Mouse (Mus musculus): ENCODE results near the gene Clpp. TPM values are rescaled to one million over a fixed set of nuclear protein-coding genes. Genes with fewer than 3 reads are reported as not detected.

The Clpp gene
- polyA plus RNA-seq, 2 experiments: 139 to 150 TPM

GRCm38 (mm10) chr17:57012245-57012795, 22.2 kb downstream of the Clpp start:
- Histone ChIP-seq H3K9ac (ENCODE audit: low read depth, low read length, severe bottlenecking) (no peak overlapping the region), H3K27ac (replicated peaks; ENCODE audit: low read depth, low read length) (peak overlapping the region; percentile 91), H3K9me3 (ENCODE audit: control insufficient read depth, low read length) (no peaks in the 10 kb centered on the region), H3K4me1 (ENCODE audit: control insufficient read depth, insufficient read depth, low read length) (peaks cover 7% of the 10 kb centered on the region), H3K4me2 (replicated peaks; ENCODE audit: low read depth, low read length, severe bottlenecking) (peak overlapping the region; percentile 79), H3K36me3 (ENCODE audit: control insufficient read depth, insufficient read depth, low read length) (peaks cover 16% of the 10 kb centered on the region), H3K27me3 (ENCODE audit: control insufficient read depth, insufficient read depth, low read length) (no peaks in the 10 kb centered on the region), H3K4me3 (replicated peaks; ENCODE audit: low read length) (peak overlapping the region; percentile 75)
- DNase-seq (ENCODE audit: low spot score) (no peak), ATAC-seq (ENCODE audit: low FRiP score, low read depth) (no peak)
- no peak for TF ChIP-seq POLR2A (IDR thresholded peaks at IDR 0.05; ENCODE audit: borderline replicate concordance, extremely low read depth, insufficient read depth, insufficient read length)
- 80% methylated on average over 13 of the region's 13 CpGs for WGBS

GRCm38 (mm10) chr17:57019693-57020092, 29.6 kb downstream of the Clpp start:
- 89% methylated on average over 2 of the region's 2 CpGs for WGBS
- Histone ChIP-seq H3K4me1 (ENCODE audit: control insufficient read depth, insufficient read depth, low read length) (no peaks in the 10 kb centered on the region), H3K4me3 (replicated peaks; ENCODE audit: low read length) (no peak overlapping the region), H3K4me2 (replicated peaks; ENCODE audit: low read depth, low read length, severe bottlenecking) (no peak overlapping the region), H3K27me3 (ENCODE audit: control insufficient read depth, insufficient read depth, low read length) (no peaks in the 10 kb centered on the region), H3K27ac (replicated peaks; ENCODE audit: low read depth, low read length) (no peak overlapping the region), H3K9ac (ENCODE audit: low read depth, low read length, severe bottlenecking) (no peak overlapping the region), H3K9me3 (ENCODE audit: control insufficient read depth, low read length) (no peaks in the 10 kb centered on the region), H3K36me3 (ENCODE audit: control insufficient read depth, insufficient read depth, low read length) (peaks cover 46% of the 10 kb centered on the region)
- DNase-seq (ENCODE audit: low spot score): no peak
- no peak for TF ChIP-seq POLR2A (IDR thresholded peaks at IDR 0.05; ENCODE audit: borderline replicate concordance, extremely low read depth, insufficient read depth, insufficient read length)
- no peak for ATAC-seq (ENCODE audit: low FRiP score, low read depth)

- Histone ChIP-seq H3K9ac (ENCODE audit: low read depth, low read length, severe bottlenecking) (no peak overlapping the region), H3K27me3 (ENCODE audit: control insufficient read depth, insufficient read depth, low read length) (no peaks in the 10 kb centered on the region), H3K36me3 (ENCODE audit: control insufficient read depth, insufficient read depth, low read length) (peaks cover 59% of the 10 kb centered on the region), H3K4me1 (ENCODE audit: control insufficient read depth, insufficient read depth, low read length) (no peaks in the 10 kb centered on the region), H3K9me3 (ENCODE audit: control insufficient read depth, low read length) (no peaks in the 10 kb centered on the region), H3K4me3 (replicated peaks; ENCODE audit: low read length) (no peak overlapping the region), H3K4me2 (replicated peaks; ENCODE audit: low read depth, low read length, severe bottlenecking) (no peak overlapping the region), H3K27ac (replicated peaks; ENCODE audit: low read depth, low read length) (no peak overlapping the region)
- 90% methylated on average over 5 of the region's 5 CpGs for WGBS
- DNase-seq (ENCODE audit: low spot score) (no peak), ATAC-seq (ENCODE audit: low FRiP score, low read depth) (no peak)
- TF ChIP-seq POLR2A (IDR thresholded peaks at IDR 0.05; ENCODE audit: borderline replicate concordance, extremely low read depth, insufficient read depth, insufficient read length): no peak
Measured at GRCm38 (mm10) chr17:57020960-57021359, 30.9 kb downstream of the Clpp start.

- peaks cover 14% of the 10 kb centered on the region for H3K4me1 ChIP-seq (ENCODE audit: control insufficient read depth, insufficient read depth, low read length)
- H3K9me3 ChIP-seq (ENCODE audit: control insufficient read depth, low read length): no peaks in the 10 kb centered on the region
- WGBS: 93% methylated on average over 4 of the region's 4 CpGs
- ATAC-seq (ENCODE audit: low FRiP score, low read depth): no peak
- H3K4me3 ChIP-seq (replicated peaks; ENCODE audit: low read length): no peak overlapping the region
- H3K27ac ChIP-seq (replicated peaks; ENCODE audit: low read depth, low read length): no peak overlapping the region
- H3K9ac ChIP-seq (ENCODE audit: low read depth, low read length, severe bottlenecking): no peak overlapping the region
- peaks cover 63% of the 10 kb centered on the region for H3K36me3 ChIP-seq (ENCODE audit: control insufficient read depth, insufficient read depth, low read length)
- H3K27me3 ChIP-seq (ENCODE audit: control insufficient read depth, insufficient read depth, low read length): no peaks in the 10 kb centered on the region
- TF ChIP-seq POLR2A (IDR thresholded peaks at IDR 0.05; ENCODE audit: borderline replicate concordance, extremely low read depth, insufficient read depth, insufficient read length): no peak
- no peak overlapping the region for H3K4me2 ChIP-seq (replicated peaks; ENCODE audit: low read depth, low read length, severe bottlenecking)
- DNase-seq (ENCODE audit: low spot score): no peak
Measured at GRCm38 (mm10) chr17:57027471-57027870, 37.4 kb downstream of the Clpp start.

DNA sequence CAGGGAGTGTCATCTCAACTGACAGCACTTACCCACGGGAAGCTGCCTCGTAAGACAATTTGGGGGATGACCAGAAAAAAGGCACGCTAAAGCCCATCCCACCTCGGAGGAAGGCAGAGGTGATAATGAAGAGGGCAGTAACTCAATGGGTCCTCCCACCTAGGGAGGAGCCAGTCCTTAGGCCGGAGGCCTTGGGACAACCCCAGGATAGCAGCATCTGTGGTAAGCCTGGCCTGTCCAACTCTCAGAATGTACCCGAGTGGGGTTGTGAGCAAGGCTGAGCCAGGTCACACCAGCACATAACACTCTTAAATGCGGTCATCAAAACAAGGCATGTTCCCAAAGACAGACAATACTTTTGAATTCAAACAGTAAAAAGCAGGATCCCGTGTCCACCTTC, 39.6 kb downstream of the Clpp start:
- no peaks in the 10 kb centered on the region for H3K27me3 ChIP-seq (ENCODE audit: control insufficient read depth, insufficient read depth, low read length)
- H3K9ac ChIP-seq (ENCODE audit: low read depth, low read length, severe bottlenecking): peak overlapping the region; percentile 100
- H3K27ac ChIP-seq (replicated peaks; ENCODE audit: low read depth, low read length): no peak overlapping the region
- peak overlapping the region; percentile 96 for H3K4me2 ChIP-seq (replicated peaks; ENCODE audit: low read depth, low read length, severe bottlenecking)
- peak overlapping the region; percentile 94 for H3K4me3 ChIP-seq (replicated peaks; ENCODE audit: low read length)
- 31% methylated on average over 8 of the region's 8 CpGs for WGBS
- no peak for ATAC-seq (ENCODE audit: low FRiP score, low read depth)
- no peaks in the 10 kb centered on the region for H3K9me3 ChIP-seq (ENCODE audit: control insufficient read depth, low read length)
- DNase-seq (ENCODE audit: low spot score): no peak
- peaks cover 41% of the 10 kb centered on the region for H3K36me3 ChIP-seq (ENCODE audit: control insufficient read depth, insufficient read depth, low read length)
- peaks cover 14% of the 10 kb centered on the region for H3K4me1 ChIP-seq (ENCODE audit: control insufficient read depth, insufficient read depth, low read length)
- TF ChIP-seq POLR2A (IDR thresholded peaks at IDR 0.05; ENCODE audit: borderline replicate concordance, extremely low read depth, insufficient read depth, insufficient read length): no peak
